Mouse (Mus musculus) cerebellum, adult 11-12 months (tissue): Measurements from ENCODE around the gene Actg2.

ENCODE experiments used
- DNase-seq: peaks from one replicate; pipeline ENCODE4 v3.0.0; 2022

Actg2 gene

GRCm38 (mm10) chr6:83510210-83510609 is 25.9 kb downstream of the Actg2 start:
- no peak for DNase-seq

GRCm38 (mm10) chr6:83509442-83509841 is 26.6 kb downstream of the Actg2 start:
- DNase-seq: peak; percentile 80

- no peak for DNase-seq
These were observed 28.9 kb downstream of the Actg2 start for GRCm38 (mm10) chr6:83507168-83507546.

GRCm38 (mm10) chr6:83506258-83507167 is 29.6 kb downstream of the Actg2 start, which contains the start of gene Dguok:
Gene Dguok, minus strand, starts transcription at chr6:83506969.
- peak; percentile 99 for DNase-seq

- no peak for DNase-seq
These were observed 30.5 kb downstream of the Actg2 start for GRCm38 (mm10) chr6:83505554-83505953.

- DNase-seq: no peak
These were observed 32.7 kb downstream of the Actg2 start for GRCm38 (mm10) chr6:83503361-83503760.

GRCm38 (mm10) chr6:83502656-83503055 is 33.4 kb downstream of the Actg2 start:
- DNase-seq: peak; percentile 56

- no peak for DNase-seq
These were observed 34.3 kb downstream of the Actg2 start for GRCm38 (mm10) chr6:83501524-83502310.

GRCm38 (mm10) chr6:83500462-83500861 is 35.6 kb downstream of the Actg2 start:
- no peak for DNase-seq

- no peak for DNase-seq
These were observed 37.0 kb downstream of the Actg2 start for GRCm38 (mm10) chr6:83499078-83499477.

- no peak for DNase-seq
These were observed 39.0 kb downstream of the Actg2 start for GRCm38 (mm10) chr6:83496753-83497710.

- peak; percentile 63 for DNase-seq
These were observed 39.9 kb downstream of the Actg2 start for GRCm38 (mm10) chr6:83496009-83496752.

- no peak for DNase-seq
These were observed 45.4 kb downstream of the Actg2 start for GRCm38 (mm10) chr6:83490622-83491021.

GRCm38 (mm10) chr6:83488200-83488599 is 47.9 kb downstream of the Actg2 start:
- no peak for DNase-seq

- DNase-seq: no peak
These were observed 48.8 kb downstream of the Actg2 start for GRCm38 (mm10) chr6:83487298-83487697.

GRCm38 (mm10) chr6:83485854-83486253 is 50.2 kb downstream of the Actg2 start:
- no peak for DNase-seq

GRCm38 (mm10) chr6:83483776-83484175 is 52.3 kb downstream of the Actg2 start:
- no peak for DNase-seq

- DNase-seq: no peak
These were observed 53.5 kb downstream of the Actg2 start for GRCm38 (mm10) chr6:83482418-83483085.

- no peak for DNase-seq
These were observed 55.9 kb downstream of the Actg2 start for GRCm38 (mm10) chr6:83480019-83480655.

GRCm38 (mm10) chr6:83479193-83479592 is 56.9 kb downstream of the Actg2 start:
- no peak for DNase-seq

GRCm38 (mm10) chr6:83478628-83479027 is 57.4 kb downstream of the Actg2 start:
- DNase-seq: no peak
